Comparison of ENCODE assay signal across 8 mouse cellular contexts in genomic region chr4:126950801-126951200, GRCm38 (mm10). TPM values are rescaled to one million over a fixed set of nuclear protein-coding genes. Genes with fewer than 3 reads are reported as not detected.
DNase-seq lines count a peak whose midpoint lies in the region; ATAC-seq and TF ChIP-seq lines count a peak whose summit lies in the region.
"Not testable (repeated sequence)": the region's sequence is repeated elsewhere in the genome, so short reads cannot be mapped to it uniquely, and the experiment has no call there.

No protein-coding gene starts in this region.

- H3K4me1 ChIP-seq in E14TG2a.4 (replicated peaks; ENCODE audit: low read depth, low read length) = peaks cover 39% of the 10 kb centered on the region
- not testable (repeated sequence) for H3K4me1 ChIP-seq in intestine, postnatal 0 days (replicated peaks; ENCODE audit: control insufficient read depth, insufficient read depth, low read length); midbrain, postnatal 0 days (ENCODE audit: insufficient read depth, low read length); stomach, postnatal 0 days (replicated peaks; ENCODE audit: control insufficient read depth, insufficient read depth)

- TF ChIP-seq EP300 in stomach, postnatal 0 days (optimal IDR thresholded peaks at IDR 0.05) = not testable (repeated sequence)

- not testable (repeated sequence) for H3K27me3 ChIP-seq in E14TG2a.4 (ENCODE audit: insufficient read depth, low read length); intestine, postnatal 0 days (replicated peaks; ENCODE audit: control insufficient read depth, insufficient read depth, low read length); midbrain, postnatal 0 days (ENCODE audit: insufficient read depth, low read length); stomach, postnatal 0 days (ENCODE audit: control insufficient read depth, insufficient read depth, low read length)

- H3K9me3 ChIP-seq in E14TG2a.4 (ENCODE audit: low read length); intestine, postnatal 0 days (ENCODE audit: control insufficient read depth); midbrain, postnatal 0 days (ENCODE audit: low read length); stomach, postnatal 0 days (ENCODE audit: control insufficient read depth, low read length): not testable (repeated sequence)

- intact Hi-C loops in gastrocnemius, adult 2 months (cut with DNase I); left cerebral cortex, adult 2 months (cut with DNase I): not testable (repeated sequence)

- H3K36me3 ChIP-seq in E14TG2a.4 (ENCODE audit: insufficient read depth, low read length) = peaks cover 19% of the 10 kb centered on the region
- not testable (repeated sequence) for H3K36me3 ChIP-seq in intestine, postnatal 0 days (ENCODE audit: control insufficient read depth, insufficient read depth); midbrain, postnatal 0 days (ENCODE audit: insufficient read depth, low read length); stomach, postnatal 0 days (ENCODE audit: control insufficient read depth, insufficient read depth, low read length)

- TF ChIP-seq CTCF in E14TG2a.4 (conservative IDR thresholded peaks at IDR 0.05; ENCODE audit: low read length) = peak; percentile 5; the same call in 1 of the 2 replicates
- TF ChIP-seq CTCF in gastrocnemius, adult 2 months (IDR thresholded peaks at IDR 0.05) = peak; percentile 8; the same call in 1 of the 2 replicates
- TF ChIP-seq CTCF in intestine, postnatal 0 days (IDR thresholded peaks at IDR 0.05; ENCODE audit: low read depth) = 0 out of 2 replicates have a peak, but pooled peaks have one; percentile 14
- TF ChIP-seq CTCF in left cerebral cortex, adult 2 months (IDR thresholded peaks at IDR 0.05) = peak; percentile 1; the same call in 1 of the 2 replicates
- peak; percentile 29; the same call in 1 of the 2 replicates for TF ChIP-seq CTCF in midbrain, postnatal 0 days (IDR thresholded peaks at IDR 0.05)
- peak; percentile 12; the same call in 1 of the 2 replicates for TF ChIP-seq CTCF in stomach, postnatal 0 days (IDR thresholded peaks at IDR 0.05; ENCODE audit: low read depth)

- not testable (repeated sequence) for ATAC-seq in intestine, postnatal 0 days; midbrain, postnatal 0 days (ENCODE audit: low FRiP score); stomach, postnatal 0 days (ENCODE audit: low FRiP score, low TSS enrichment)

- 91% methylated on average over 4 of the region's 4 CpGs for WGBS in intestine, postnatal 0 days
- WGBS in midbrain, postnatal 0 days = 89% methylated on average over 4 of the region's 4 CpGs
- 89% methylated on average over 4 of the region's 4 CpGs for WGBS in stomach, postnatal 0 days

- DNase-seq in 416B (ENCODE audit: low read depth) (peak; percentile 52), R1 (ENCODE audit: low read depth, low spot score) (peak; percentile 45)
- DNase-seq in gastrocnemius, adult 2 months; left cerebral cortex, adult 2 months (ENCODE audit: extremely low spot score in 1 of 2, low spot score in 2 of 2); midbrain, postnatal 0 days (ENCODE audit: low spot score); stomach, postnatal 0 days (ENCODE audit: low spot score): not testable (repeated sequence)

- not testable (repeated sequence) for H3K4me3 ChIP-seq in E14TG2a.4 (replicated peaks; ENCODE audit: low read length); gastrocnemius, adult 2 months; intestine, postnatal 0 days (ENCODE audit: low read depth, low read length); left cerebral cortex, adult 2 months; midbrain, postnatal 0 days (ENCODE audit: low read depth, low read length); stomach, postnatal 0 days (ENCODE audit: low read depth, low read length)

- not testable (repeated sequence) for H3K9ac ChIP-seq in intestine, postnatal 0 days (ENCODE audit: low read depth, low read length); midbrain, postnatal 0 days (replicated peaks; ENCODE audit: low read length, poor library complexity, severe bottlenecking); stomach, postnatal 0 days (ENCODE audit: low read length)

- not testable (repeated sequence) for H3K27ac ChIP-seq in gastrocnemius, adult 2 months; intestine, postnatal 0 days (ENCODE audit: low read depth, low read length); left cerebral cortex, adult 2 months; midbrain, postnatal 0 days (ENCODE audit: low read depth, low read length); stomach, postnatal 0 days (replicated peaks)

- H3K4me2 ChIP-seq in intestine, postnatal 0 days (replicated peaks; ENCODE audit: low read depth); midbrain, postnatal 0 days (ENCODE audit: low read depth, low read length, poor library complexity, severe bottlenecking); stomach, postnatal 0 days (replicated peaks; ENCODE audit: low read depth): not testable (repeated sequence)

RNA-seq across cellular contexts. Expression of gene Zmym4, which starts 17.1 kb away (rescaled TPM):
- total RNA-seq in gastrocnemius, adult 2 months (2021) = 10 to 100 TPM; 18.0 to 19.8 TPM
- polyA plus RNA-seq in intestine, postnatal 0 days (2015; fragmentation: Nextera tagmentation; extraction: Ambion mirVana) = 6.0 and 7.1 TPM in 2 replicates
- total RNA-seq in left cerebral cortex, adult 2 months (2021) = 10 to 100 TPM; 46.3 to 59.0 TPM
- 56.0 and 68.5 TPM in 2 replicates for total RNA-seq in midbrain, postnatal 0 days (2014; rRNA removed)
- polyA plus RNA-seq in midbrain, postnatal 0 days (2015; fragmentation: Nextera tagmentation; extraction: Ambion mirVana) = 17.3 and 22.3 TPM in 2 replicates
- 6.7 and 7.1 TPM in 2 replicates for polyA plus RNA-seq in stomach, postnatal 0 days (2015; fragmentation: Nextera tagmentation; extraction: Ambion mirVana)
